Mouse (Mus musculus): ENCODE measurements at regions not wholly inside any gene's neighbourhood (a gene's known extent, or its start where the extent isn't known, plus 50 kb on each side); places are given as distances from the start of the nearest gene placed in this dataset.

DNA sequence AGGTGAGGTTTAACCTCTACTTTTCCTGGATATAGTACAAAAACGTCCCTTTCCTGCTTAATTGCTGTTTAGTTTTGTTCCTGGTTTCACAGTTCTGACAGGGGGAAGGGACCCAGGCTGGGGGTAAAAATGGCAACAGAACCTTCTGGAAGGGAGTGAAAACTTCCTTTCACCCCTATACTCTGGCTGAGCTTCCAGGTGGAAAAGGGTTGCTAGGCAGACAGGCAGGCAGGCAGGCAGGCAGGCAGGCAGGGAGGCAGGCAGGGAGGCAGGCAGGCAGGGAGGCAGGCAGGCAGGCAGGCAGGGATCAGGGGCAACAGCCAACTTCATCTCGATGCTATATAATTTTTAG is 94.9 kb upstream of the Bmper start:
- Histone ChIP-seq H3K36me3 (ENCODE audit: control insufficient read depth, insufficient read depth, low read length) (no peaks in the 10 kb centered on the region), H3K27me3 (replicated peaks; ENCODE audit: control insufficient read depth, insufficient read depth, low read length) (no peaks in the 10 kb centered on the region), H3K4me2 (ENCODE audit: low read length) (no peak overlapping the region), H3K4me1 (ENCODE audit: control insufficient read depth, insufficient read depth, low read depth, low read length) (peaks cover 7% of the 10 kb centered on the region), H3K27ac (ENCODE audit: low read depth, low read length) (peak overlapping the region; percentile 69), H3K9me3 (ENCODE audit: control insufficient read depth, low read length) (no peaks in the 10 kb centered on the region), H3K9ac (ENCODE audit: low read depth, low read length) (no peak overlapping the region), H3K4me3 (ENCODE audit: low read length) (no peak overlapping the region)
- peak; percentile 64 for ATAC-seq
- 54% methylated on average over 2 of the region's 2 CpGs for WGBS

DNA sequence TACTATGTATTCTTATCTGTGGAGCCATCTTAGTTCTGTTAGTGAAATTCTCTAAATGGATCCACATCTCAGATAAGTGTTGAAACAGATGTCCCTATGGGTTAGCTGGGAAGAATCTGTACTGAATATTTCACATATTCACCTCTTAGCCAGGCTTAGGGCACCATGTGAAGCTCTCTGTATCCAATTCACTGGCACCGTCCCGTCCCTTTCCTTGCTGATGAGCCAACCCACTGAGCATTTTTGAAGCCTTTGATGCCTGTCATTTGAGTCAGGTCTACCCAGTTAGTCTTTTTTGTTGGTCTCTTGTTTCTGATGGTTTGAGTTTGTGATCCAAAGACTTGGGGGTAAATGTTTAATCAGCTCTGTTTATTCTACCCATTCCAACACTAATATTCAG is 88.9 kb upstream of the Bmper start:
- Histone ChIP-seq H3K9me3 (ENCODE audit: control insufficient read depth, low read length) (no peaks in the 10 kb centered on the region), H3K36me3 (ENCODE audit: control insufficient read depth, insufficient read depth, low read length) (no peaks in the 10 kb centered on the region), H3K4me3 (ENCODE audit: low read length) (no peak overlapping the region), H3K4me1 (ENCODE audit: control insufficient read depth, insufficient read depth, low read depth, low read length) (no peaks in the 10 kb centered on the region; the same call in 1 of the 2 replicates), H3K4me2 (ENCODE audit: low read length) (no peak overlapping the region), H3K27ac (ENCODE audit: low read depth, low read length) (no peak overlapping the region), H3K9ac (ENCODE audit: low read depth, low read length) (no peak overlapping the region; the same call in 1 of the 2 replicates), H3K27me3 (replicated peaks; ENCODE audit: control insufficient read depth, insufficient read depth, low read length) (no peaks in the 10 kb centered on the region)
- ATAC-seq: no peak
- WGBS: 80% methylated on average over 2 of the region's 2 CpGs

DNA sequence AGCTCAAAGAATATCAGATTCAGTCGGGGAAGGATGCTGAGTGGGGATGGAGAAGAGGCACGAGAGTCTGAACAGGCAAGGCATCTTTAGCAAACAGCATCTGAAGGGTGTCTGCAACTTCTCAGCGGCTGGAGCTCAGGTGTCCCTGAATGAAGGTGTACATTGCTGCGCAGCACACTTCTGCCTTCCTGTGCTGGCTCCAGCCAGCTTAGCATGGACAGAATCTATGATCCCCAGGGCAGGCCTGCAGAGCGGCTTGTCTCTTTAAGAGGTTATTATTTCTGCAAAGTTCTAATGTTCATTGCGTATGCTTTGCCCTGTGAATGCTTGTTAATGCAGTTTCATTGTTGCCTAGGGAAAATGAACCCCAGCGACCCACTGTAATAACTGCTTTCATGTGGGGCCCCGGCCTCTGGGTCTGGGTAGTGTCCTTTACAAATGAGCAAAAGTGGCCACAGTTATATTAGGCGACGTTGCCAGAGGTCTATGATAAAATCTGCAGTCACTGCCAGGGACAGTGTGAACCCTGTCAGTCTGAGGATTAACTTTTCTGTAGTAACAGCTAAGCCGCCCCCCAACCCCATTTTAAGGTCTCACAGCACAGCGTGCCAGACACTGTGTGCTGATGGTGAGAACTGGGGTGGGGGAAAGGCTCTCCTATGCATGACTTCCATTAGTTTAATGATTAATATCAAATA is 88.3 kb upstream of the Bmper start:
- H3K9ac ChIP-seq (ENCODE audit: low read depth, low read length): no peak overlapping the region; the same call in 1 of the 2 replicates
- H3K4me2 ChIP-seq (ENCODE audit: low read length): no peak overlapping the region
- H3K36me3 ChIP-seq (ENCODE audit: control insufficient read depth, insufficient read depth, low read length): no peaks in the 10 kb centered on the region
- H3K4me3 ChIP-seq (ENCODE audit: low read length): no peak overlapping the region
- H3K4me1 ChIP-seq (ENCODE audit: control insufficient read depth, insufficient read depth, low read depth, low read length): no peaks in the 10 kb centered on the region; the same call in 1 of the 2 replicates
- no peak for ATAC-seq
- H3K9me3 ChIP-seq (ENCODE audit: control insufficient read depth, low read length): no peaks in the 10 kb centered on the region
- no peak overlapping the region for H3K27ac ChIP-seq (ENCODE audit: low read depth, low read length)
- H3K27me3 ChIP-seq (replicated peaks; ENCODE audit: control insufficient read depth, insufficient read depth, low read length): no peaks in the 10 kb centered on the region
- WGBS: 79% methylated on average over 12 of the region's 12 CpGs

DNA sequence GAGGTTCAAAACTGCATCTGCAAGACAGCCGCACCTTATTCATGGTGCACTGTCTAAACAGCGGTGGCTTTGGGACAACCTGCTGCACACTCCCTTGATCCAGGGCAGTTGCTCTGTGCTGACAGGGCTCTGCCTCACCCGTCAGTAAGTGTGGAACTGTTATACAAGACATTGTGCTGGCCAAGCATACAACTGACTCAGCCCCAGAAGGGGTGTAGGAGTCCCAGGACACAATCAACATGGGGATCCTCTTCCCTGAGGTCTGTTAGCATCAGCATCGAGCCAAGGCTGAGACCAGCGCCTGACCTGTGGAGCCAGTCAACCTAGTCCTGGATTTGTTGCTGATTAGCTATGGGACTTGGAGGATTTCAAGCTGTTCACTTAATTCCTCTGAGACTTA is 86.4 kb upstream of the Bmper start:
- Histone ChIP-seq H3K36me3 (ENCODE audit: control insufficient read depth, insufficient read depth, low read length) (no peaks in the 10 kb centered on the region), H3K4me3 (ENCODE audit: low read length) (no peak overlapping the region), H3K9me3 (ENCODE audit: control insufficient read depth, low read length) (no peaks in the 10 kb centered on the region), H3K9ac (ENCODE audit: low read depth, low read length) (no peak overlapping the region), H3K4me2 (ENCODE audit: low read length) (no peak overlapping the region), H3K27me3 (replicated peaks; ENCODE audit: control insufficient read depth, insufficient read depth, low read length) (no peaks in the 10 kb centered on the region), H3K27ac (ENCODE audit: low read depth, low read length) (no peak overlapping the region), H3K4me1 (ENCODE audit: control insufficient read depth, insufficient read depth, low read depth, low read length) (no peaks in the 10 kb centered on the region; the same call in 1 of the 2 replicates)
- 88% methylated on average over 5 of the region's 5 CpGs for WGBS
- no peak for ATAC-seq

DNA sequence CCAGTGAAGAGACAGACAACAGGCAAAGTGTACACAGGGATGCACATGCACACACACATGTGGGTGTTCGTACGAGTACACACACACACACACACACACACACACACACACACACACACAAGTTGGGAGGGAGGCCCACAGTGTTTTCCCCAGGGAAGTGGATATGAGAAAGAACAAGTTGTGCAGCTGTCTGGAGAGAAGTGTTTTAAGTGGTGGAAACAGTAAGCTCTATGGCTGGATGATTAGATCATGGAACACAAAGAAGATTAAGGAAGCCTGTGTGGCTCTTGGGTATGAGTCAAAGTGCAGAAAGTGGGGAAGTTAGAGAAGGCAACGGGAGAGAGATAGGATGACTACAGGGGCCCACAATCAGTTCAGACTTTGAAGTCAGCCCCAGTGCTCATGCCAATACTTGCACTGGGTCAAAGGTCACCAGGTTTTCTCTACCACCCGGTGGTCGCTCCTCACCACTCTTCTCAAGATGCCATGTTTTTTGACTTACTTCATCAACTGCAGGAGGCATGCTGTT is 85.1 kb upstream of the Bmper start:
- Histone ChIP-seq H3K4me1 (ENCODE audit: control insufficient read depth, insufficient read depth, low read depth, low read length) (no peaks in the 10 kb centered on the region; the same call in 1 of the 2 replicates), H3K36me3 (ENCODE audit: control insufficient read depth, insufficient read depth, low read length) (no peaks in the 10 kb centered on the region), H3K4me2 (ENCODE audit: low read length) (no peak overlapping the region), H3K9ac (ENCODE audit: low read depth, low read length) (no peak overlapping the region), H3K4me3 (ENCODE audit: low read length) (no peak overlapping the region), H3K9me3 (ENCODE audit: control insufficient read depth, low read length) (no peaks in the 10 kb centered on the region), H3K27ac (ENCODE audit: low read depth, low read length) (no peak overlapping the region), H3K27me3 (replicated peaks; ENCODE audit: control insufficient read depth, insufficient read depth, low read length) (no peaks in the 10 kb centered on the region)
- WGBS: 79% methylated on average over 5 of the region's 5 CpGs
- no peak for ATAC-seq

DNA sequence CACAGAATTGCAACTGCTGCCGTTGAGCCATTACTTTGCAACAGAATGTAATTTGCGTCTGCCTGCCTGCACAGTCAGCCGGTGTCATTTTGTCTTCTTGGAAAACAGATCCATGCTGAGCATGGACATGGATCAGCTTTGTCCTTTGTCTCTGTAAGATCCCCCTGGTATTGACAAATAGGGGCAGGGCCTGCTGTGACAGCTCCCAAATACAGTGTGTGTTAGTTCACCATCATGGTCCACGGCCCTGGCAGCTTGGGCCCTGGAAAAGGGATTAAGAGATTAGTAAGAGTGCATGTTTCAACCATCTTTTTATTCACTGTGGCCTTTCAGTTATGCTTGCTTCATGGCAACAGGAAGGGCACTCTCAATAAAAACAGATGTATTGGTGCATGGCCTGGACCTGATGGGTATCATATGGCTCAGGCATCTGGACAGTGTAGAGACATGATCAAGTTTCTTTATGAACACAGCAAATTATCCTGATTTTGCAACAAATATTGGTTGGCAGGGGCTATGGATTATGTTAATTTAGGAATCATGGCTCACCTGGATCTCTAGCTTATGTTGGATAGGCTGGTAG is 83.2 kb upstream of the Bmper start:
- H3K27me3 ChIP-seq (replicated peaks; ENCODE audit: control insufficient read depth, insufficient read depth, low read length): no peaks in the 10 kb centered on the region
- H3K36me3 ChIP-seq (ENCODE audit: control insufficient read depth, insufficient read depth, low read length): no peaks in the 10 kb centered on the region
- no peak overlapping the region for H3K9ac ChIP-seq (ENCODE audit: low read depth, low read length)
- no peak overlapping the region for H3K4me3 ChIP-seq (ENCODE audit: low read length)
- H3K4me1 ChIP-seq (ENCODE audit: control insufficient read depth, insufficient read depth, low read depth, low read length): no peaks in the 10 kb centered on the region; the same call in 1 of the 2 replicates
- 38% methylated on average over 4 of the region's 4 CpGs for WGBS
- no peak overlapping the region for H3K4me2 ChIP-seq (ENCODE audit: low read length)
- peak; percentile 50; the same call in 1 of the 2 replicates for ATAC-seq
- H3K9me3 ChIP-seq (ENCODE audit: control insufficient read depth, low read length): no peaks in the 10 kb centered on the region
- no peak overlapping the region for H3K27ac ChIP-seq (ENCODE audit: low read depth, low read length)

DNA sequence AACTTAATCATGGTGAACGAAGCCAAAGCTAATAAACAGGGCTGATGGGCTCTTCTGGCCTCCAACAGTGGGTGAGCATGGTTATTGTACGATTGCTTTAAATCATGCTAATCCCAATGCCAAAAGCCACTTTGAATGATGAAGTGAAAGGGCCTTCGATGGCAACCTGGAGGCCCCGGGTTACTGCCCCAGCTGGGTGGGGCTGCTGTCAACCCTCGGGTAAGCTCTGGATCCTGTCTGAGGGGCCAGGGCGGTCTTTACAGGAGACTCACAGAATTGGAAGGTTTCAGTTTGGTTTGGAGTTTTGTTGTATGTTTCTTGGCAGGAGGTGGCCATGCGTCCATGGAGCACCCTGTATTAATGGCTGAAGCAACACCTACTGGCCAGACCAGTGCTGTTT is 78.6 kb upstream of the Bmper start:
- Histone ChIP-seq H3K36me3 (ENCODE audit: control insufficient read depth, insufficient read depth, low read length) (no peaks in the 10 kb centered on the region), H3K4me2 (ENCODE audit: low read length) (no peak overlapping the region), H3K27me3 (replicated peaks; ENCODE audit: control insufficient read depth, insufficient read depth, low read length) (no peaks in the 10 kb centered on the region), H3K4me3 (ENCODE audit: low read length) (no peak overlapping the region), H3K27ac (ENCODE audit: low read depth, low read length) (no peak overlapping the region), H3K4me1 (ENCODE audit: control insufficient read depth, insufficient read depth, low read depth, low read length) (no peaks in the 10 kb centered on the region), H3K9me3 (ENCODE audit: control insufficient read depth, low read length) (no peaks in the 10 kb centered on the region), H3K9ac (ENCODE audit: low read depth, low read length) (no peak overlapping the region)
- 82% methylated on average over 7 of the region's 7 CpGs for WGBS
- no peak for ATAC-seq

DNA sequence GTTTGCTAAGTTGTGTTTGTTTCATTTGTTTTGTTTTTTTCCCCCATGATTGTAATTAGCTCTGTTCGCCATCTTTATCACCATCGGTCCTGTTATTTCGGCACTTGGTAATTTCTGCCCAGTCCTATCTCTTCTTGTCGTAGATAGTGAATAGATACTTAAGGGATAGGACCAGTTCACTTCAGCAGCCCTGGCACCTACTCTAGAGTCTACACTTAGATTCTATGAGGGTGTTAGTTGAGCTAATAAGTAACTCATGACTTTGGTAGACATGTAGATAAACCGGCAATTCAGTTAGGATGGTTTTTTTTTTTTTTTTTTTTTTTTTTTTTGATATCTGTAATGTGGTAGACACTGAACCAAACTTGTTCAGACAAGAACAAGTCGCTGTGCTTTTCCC is 72.5 kb upstream of the Bmper start:
- ATAC-seq: no peak
- Histone ChIP-seq H3K27ac (ENCODE audit: low read depth, low read length) (no peak overlapping the region), H3K36me3 (ENCODE audit: control insufficient read depth, insufficient read depth, low read length) (no peaks in the 10 kb centered on the region), H3K9me3 (ENCODE audit: control insufficient read depth, low read length) (no peaks in the 10 kb centered on the region), H3K9ac (ENCODE audit: low read depth, low read length) (no peak overlapping the region), H3K4me3 (ENCODE audit: low read length) (no peak overlapping the region), H3K4me1 (ENCODE audit: control insufficient read depth, insufficient read depth, low read depth, low read length) (no peaks in the 10 kb centered on the region), H3K27me3 (replicated peaks; ENCODE audit: control insufficient read depth, insufficient read depth, low read length) (no peaks in the 10 kb centered on the region), H3K4me2 (ENCODE audit: low read length) (no peak overlapping the region)
- 94% methylated on average over 6 of the region's 6 CpGs for WGBS

DNA sequence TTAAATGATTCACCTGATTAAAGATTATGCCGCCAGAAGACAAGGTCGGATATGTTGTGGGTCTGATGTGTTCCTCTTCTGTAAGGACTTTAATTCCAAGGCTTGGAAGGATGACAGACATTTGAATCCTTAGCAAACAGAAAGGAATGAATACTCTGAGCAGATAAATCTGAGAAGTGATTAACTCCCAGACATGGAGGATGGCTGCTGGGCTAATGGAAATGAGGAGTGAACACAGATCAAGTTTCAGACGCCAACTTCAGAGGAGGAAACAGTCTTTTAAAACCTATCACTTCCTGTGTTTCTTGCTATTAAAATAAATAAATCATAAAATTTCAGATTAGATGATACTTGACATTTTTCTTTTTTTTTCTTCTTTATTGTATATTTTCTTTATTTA is 72.0 kb upstream of the Bmper start:
- Histone ChIP-seq H3K9ac (ENCODE audit: low read depth, low read length) (no peak overlapping the region), H3K4me1 (ENCODE audit: control insufficient read depth, insufficient read depth, low read depth, low read length) (no peaks in the 10 kb centered on the region), H3K27me3 (replicated peaks; ENCODE audit: control insufficient read depth, insufficient read depth, low read length) (no peaks in the 10 kb centered on the region), H3K4me3 (ENCODE audit: low read length) (no peak overlapping the region), H3K9me3 (ENCODE audit: control insufficient read depth, low read length) (no peaks in the 10 kb centered on the region), H3K4me2 (ENCODE audit: low read length) (no peak overlapping the region), H3K27ac (ENCODE audit: low read depth, low read length) (no peak overlapping the region), H3K36me3 (ENCODE audit: control insufficient read depth, insufficient read depth, low read length) (no peaks in the 10 kb centered on the region)
- no peak for ATAC-seq
- WGBS: 75% methylated on average over 3 of the region's 3 CpGs

Data from hindbrain, embryonic 16.5 days (tissue).